Mouse (Mus musculus) cerebellum, adult (tissue): ENCODE data around the gene Trim62.

ENCODE experiments used
- ATAC-seq: cut with Nextera tagmentation; 2 replicates; pipeline ENCODE4 v1.9.2; 2017; ENCODE audit warnings: mild to moderate bottlenecking, moderate library complexity, mixed read lengths; ENCODE audit not compliant: insufficient number of reproducible peaks, low FRiP score, low TSS enrichment

The Trim62 gene

GRCm38 (mm10) chr4:128950461-128950860 lies 67.1 kb downstream of the Trim62 start:
- ATAC-seq: no peak

- ATAC-seq: no peak
Measured at GRCm38 (mm10) chr4:128953851-128954250, 70.5 kb downstream of the Trim62 start.

GRCm38 (mm10) chr4:128957155-128957911 lies 74.0 kb downstream of the Trim62 start:
- no peak for ATAC-seq

GRCm38 (mm10) chr4:128958156-128958555 lies 74.8 kb downstream of the Trim62 start:
- no peak for ATAC-seq

- ATAC-seq: no peak
Measured at GRCm38 (mm10) chr4:128958849-128959248, 75.5 kb downstream of the Trim62 start.

GRCm38 (mm10) chr4:128959676-128960075 lies 76.3 kb downstream of the Trim62 start:
- ATAC-seq: no peak
